Comparison of ENCODE assay signal across 12 mouse cellular contexts in genomic region chr8:120234866-120235265, GRCm38 (mm10). TPM values are rescaled to one million over a fixed set of nuclear protein-coding genes. Genes with fewer than 3 reads are reported as not detected.
DNase-seq lines count a peak whose midpoint lies in the region; ATAC-seq and TF ChIP-seq lines count a peak whose summit lies in the region.
"Had no signal": no experiment of that assay in that cellular context is flagged by ENCODE, and none has a peak within 500 bp of the region (broad histone marks: within the 10 kb centered on the region; RNA-seq: fewer than 3 reads in every experiment).

No protein-coding gene starts in this region.

- peak overlapping the region; percentile 31; the same call in 1 of the 2 replicates for H3K4me2 ChIP-seq in lung, embryonic 14.5 days
- 0 out of 2 replicates have a peak overlapping the region, but pooled peaks have one; percentile 2 for H3K4me2 ChIP-seq in forebrain, postnatal 0 days (ENCODE audit: low read depth)
- H3K4me2 ChIP-seq in midbrain, embryonic 16.5 days (ENCODE audit: low read length), result no peak overlapping the region
- no peak overlapping the region for H3K4me2 ChIP-seq in liver, embryonic 12.5 days
- H3K4me2 ChIP-seq: liver, embryonic 13.5 days had no signal

- H3K9ac ChIP-seq in lung, embryonic 14.5 days, result no peak overlapping the region
- no peak overlapping the region for H3K9ac ChIP-seq in forebrain, postnatal 0 days
- H3K9ac ChIP-seq in midbrain, embryonic 16.5 days (ENCODE audit: low read depth, low read length), result 0 out of 2 replicates have a peak overlapping the region, but pooled peaks have one; percentile 25
- no peak overlapping the region for H3K9ac ChIP-seq in liver, embryonic 12.5 days
- H3K9ac ChIP-seq: liver, embryonic 13.5 days had no signal

- no peak for TF ChIP-seq CTCF in gastrocnemius, adult 2 months (IDR thresholded peaks at IDR 0.05)
- TF ChIP-seq CTCF in lung, embryonic 14.5 days (IDR thresholded peaks at IDR 0.05; ENCODE audit: low read depth), result no peak
- no peak for TF ChIP-seq CTCF in forebrain, postnatal 0 days (IDR thresholded peaks at IDR 0.05; ENCODE audit: low read depth)

- H3K27ac ChIP-seq in gastrocnemius, adult 2 months, result peak overlapping the region; percentile 78
- no peak overlapping the region for H3K27ac ChIP-seq in lung, embryonic 14.5 days (ENCODE audit: low read depth)
- no peak overlapping the region for H3K27ac ChIP-seq in forebrain, postnatal 0 days (ENCODE audit: low read depth, low read length)
- no peak overlapping the region for H3K27ac ChIP-seq in midbrain, embryonic 16.5 days (ENCODE audit: low read length)
- H3K27ac ChIP-seq in liver, embryonic 12.5 days, result no peak overlapping the region
- H3K27ac ChIP-seq: liver, embryonic 13.5 days had no signal

- H3K9me3 ChIP-seq in lung, embryonic 14.5 days (ENCODE audit: low read depth, low read length), result no peaks in the 10 kb centered on the region
- no peaks in the 10 kb centered on the region for H3K9me3 ChIP-seq in forebrain, postnatal 0 days (ENCODE audit: low read length)
- no peaks in the 10 kb centered on the region for H3K9me3 ChIP-seq in midbrain, embryonic 16.5 days (replicated peaks; ENCODE audit: control insufficient read depth, low read length, poor library complexity, severe bottlenecking)
- H3K9me3 ChIP-seq in liver, embryonic 12.5 days (replicated peaks), result no peaks in the 10 kb centered on the region

- H3K36me3 ChIP-seq in lung, embryonic 14.5 days (ENCODE audit: insufficient read depth), result 0 out of 2 replicates have a peak, but pooled peaks cover 4% of the 10 kb centered on the region
- no peaks in the 10 kb centered on the region for H3K36me3 ChIP-seq in forebrain, postnatal 0 days (ENCODE audit: insufficient read depth)
- H3K36me3 ChIP-seq in midbrain, embryonic 16.5 days (ENCODE audit: control insufficient read depth, insufficient read depth, low read length), result no peaks in the 10 kb centered on the region
- H3K36me3 ChIP-seq in liver, embryonic 12.5 days, result 0 out of 2 replicates have a peak, but pooled peaks cover 2% of the 10 kb centered on the region
- H3K36me3 ChIP-seq: liver, embryonic 13.5 days had no signal

- peaks cover 16% of the 10 kb centered on the region; the same call in 1 of the 2 replicates for H3K27me3 ChIP-seq in lung, embryonic 14.5 days (ENCODE audit: insufficient read depth, low read length)
- H3K27me3 ChIP-seq in forebrain, postnatal 0 days (ENCODE audit: insufficient read depth, low read length), result no peaks in the 10 kb centered on the region; the same call in 1 of the 2 replicates
- peaks cover 7% of the 10 kb centered on the region; the same call in 1 of the 2 replicates for H3K27me3 ChIP-seq in midbrain, embryonic 16.5 days (ENCODE audit: control insufficient read depth, insufficient read depth, low read depth, low read length)
- H3K27me3 ChIP-seq in liver, embryonic 12.5 days (replicated peaks), result peaks cover 41% of the 10 kb centered on the region

- peaks cover 21% of the 10 kb centered on the region for H3K4me1 ChIP-seq in lung, embryonic 14.5 days (ENCODE audit: insufficient read depth)
- H3K4me1 ChIP-seq in forebrain, postnatal 0 days (ENCODE audit: insufficient read depth), result peaks cover 4% of the 10 kb centered on the region; the same call in 1 of the 2 replicates
- H3K4me1 ChIP-seq in midbrain, embryonic 16.5 days (ENCODE audit: control insufficient read depth, insufficient read depth, low read length), result peaks cover 45% of the 10 kb centered on the region
- peaks cover 26% of the 10 kb centered on the region for H3K4me1 ChIP-seq in liver, embryonic 12.5 days

- WGBS in lung, embryonic 14.5 days, result 60% methylated on average over 8 of the region's 8 CpGs
- WGBS in forebrain, postnatal 0 days, result 62% methylated on average over 8 of the region's 8 CpGs
- WGBS in midbrain, embryonic 16.5 days, result 63% methylated on average over 8 of the region's 8 CpGs
- 61% methylated on average over 8 of the region's 8 CpGs for WGBS in liver, embryonic 12.5 days (ENCODE audit: insufficient replicate concordance)

- DNase-seq in gastrocnemius, adult 2 months, result peak; percentile 85
- no peak for DNase-seq in gastrocnemius, postnatal 4 days (ENCODE audit: low spot score in 2 of 2)
- no peak for DNase-seq in lung, embryonic 14.5 days
- DNase-seq in lung, postnatal 10 days, result no peak
- DNase-seq in forebrain, postnatal 0 days, result no peak
- DNase-seq in right cerebral cortex, postnatal 4 days, result no peak
- DNase-seq: liver, embryonic 13.5 days; thymus, postnatal 36 days had no signal

- intact Hi-C loops in gastrocnemius, adult 2 months (cut with DNase I), result loop anchor here (5.0 kb wide), 1 partner anchor 32 kb away; no protein-coding TSS in a partner anchor

- peak overlapping the region; percentile 53 for H3K4me3 ChIP-seq in gastrocnemius, adult 2 months
- no peak overlapping the region for H3K4me3 ChIP-seq in lung, embryonic 14.5 days (ENCODE audit: low read depth, low read length)
- H3K4me3 ChIP-seq in forebrain, postnatal 0 days (ENCODE audit: low read depth, low read length), result no peak overlapping the region
- no peak overlapping the region for H3K4me3 ChIP-seq in midbrain, embryonic 16.5 days (ENCODE audit: low read depth, low read length)
- H3K4me3 ChIP-seq in liver, embryonic 12.5 days, result no peak overlapping the region
- H3K4me3 ChIP-seq: liver, embryonic 13.5 days had no signal

- ATAC-seq in lung, embryonic 14.5 days (ENCODE audit: insufficient read depth), result no peak
- no peak for ATAC-seq in forebrain, postnatal 0 days
- ATAC-seq in midbrain, embryonic 16.5 days, result no peak
- no peak for ATAC-seq in liver, embryonic 12.5 days
- ATAC-seq: CD4-positive, CD25-positive, alpha-beta regulatory T cell, adult 4 months had no signal

RNA-seq across cellular contexts. Expression of gene Gse1, which starts 6.6 kb away (rescaled TPM):
- total RNA-seq in gastrocnemius, adult 2 months (2021), result 10 to 100 TPM; 26.5 to 37.3 TPM
- 10 to 100 TPM; 45.9 to 48.7 TPM for total RNA-seq in gastrocnemius, postnatal 4 days (2021)
- polyA plus RNA-seq in lung, embryonic 14.5 days (2014; fragmentation: Nextera tagmentation; extraction: Ambion mirVana), result 12.7 and 14.3 TPM in 2 replicates
- total RNA-seq in forebrain, postnatal 0 days (2014; rRNA removed), result 24.2 and 48.2 TPM in 2 replicates
- polyA plus RNA-seq in forebrain, postnatal 0 days (2015; fragmentation: Nextera tagmentation; extraction: Ambion mirVana), result 10.5 and 15.9 TPM in 2 replicates
- 13.3 and 17.6 TPM in 2 replicates for polyA plus RNA-seq in midbrain, embryonic 16.5 days (2015; fragmentation: Nextera tagmentation; extraction: Ambion mirVana)
- 14.5 and 15.9 TPM in 2 replicates for polyA plus RNA-seq in liver, embryonic 12.5 days (2016; fragmentation: Nextera tagmentation; extraction: Ambion mirVana)

RNA-seq across cellular contexts. Expression of gene Fam92b, which starts 57.6 kb away (rescaled TPM):
- total RNA-seq in gastrocnemius, adult 2 months (2021), result not detected
- not detected for total RNA-seq in gastrocnemius, postnatal 4 days (2021)
- not detected in 2 replicates for polyA plus RNA-seq in lung, embryonic 14.5 days (2014; fragmentation: Nextera tagmentation; extraction: Ambion mirVana)
- total RNA-seq in forebrain, postnatal 0 days (2014; rRNA removed), result 1.2 and 2.1 TPM in 2 replicates
- 1.1 and 1.6 TPM in 2 replicates for polyA plus RNA-seq in forebrain, postnatal 0 days (2015; fragmentation: Nextera tagmentation; extraction: Ambion mirVana)
- polyA plus RNA-seq in midbrain, embryonic 16.5 days (2015; fragmentation: Nextera tagmentation; extraction: Ambion mirVana), result 2.1 and 2.4 TPM in 2 replicates
- not detected in 2 replicates for polyA plus RNA-seq in liver, embryonic 12.5 days (2016; fragmentation: Nextera tagmentation; extraction: Ambion mirVana)
- polyA plus RNA-seq: CD4-positive, CD25-positive, alpha-beta regulatory T cell, adult 4 months; heart, postnatal 0 days; liver, embryonic 13.5 days had no signal

Comparison
In these comparisons a context has a peak if more than half of its experiments do, and no peak if none do; other contexts are left out.
1. H3K4me2 ChIP-seq: peak in lung, embryonic 14.5 days (single experiment) and forebrain, postnatal 0 days (single experiment); none in midbrain, embryonic 16.5 days (single experiment) and liver, embryonic 12.5 days (single experiment).